Mouse (Mus musculus) spleen, adult 12 weeks (tissue): Measurements from ENCODE around the gene Serpind1.

Source experiments
- DNase-seq: peaks from one replicate; pipeline ENCODE4 v3.0.0; 2022; ENCODE audit warnings: low spot score

The Serpind1 gene

GRCm38 (mm10) chr16:17331116-17331515 is at the start of gene Serpind1:
Gene Serpind1 (plus strand): TSS chr16:17331371.
- DNase-seq, result no peak

- no peak for DNase-seq
Observed at GRCm38 (mm10) chr16:17283151-17283550, 48.0 kb upstream of the Serpind1 start.

GRCm38 (mm10) chr16:17287103-17287502 is 44.1 kb upstream of the Serpind1 start:
- DNase-seq, result no peak

- DNase-seq, result no peak
Observed at GRCm38 (mm10) chr16:17291016-17291415, 40.2 kb upstream of the Serpind1 start.

DNA sequence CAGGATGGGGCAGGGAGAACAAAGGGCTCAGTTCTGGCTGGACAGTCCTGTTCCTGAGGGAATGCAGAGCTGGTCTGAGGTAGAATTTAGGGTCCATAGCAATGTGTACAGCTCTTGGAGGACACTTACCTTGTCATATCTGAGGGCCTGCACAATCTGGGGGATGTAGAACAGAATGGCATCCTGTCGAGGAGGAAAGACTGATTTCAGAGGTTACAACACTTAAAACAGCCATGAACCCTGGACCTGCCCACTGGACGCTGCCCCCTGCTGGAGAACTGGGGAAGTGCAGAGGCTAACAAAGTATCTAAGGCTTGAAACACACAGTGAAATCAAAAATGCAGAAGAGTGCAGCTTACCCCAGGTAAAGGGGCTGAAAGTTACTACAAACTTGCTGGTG is 38.4 kb upstream of the Serpind1 start:
- DNase-seq, result peak; percentile 65

DNA sequence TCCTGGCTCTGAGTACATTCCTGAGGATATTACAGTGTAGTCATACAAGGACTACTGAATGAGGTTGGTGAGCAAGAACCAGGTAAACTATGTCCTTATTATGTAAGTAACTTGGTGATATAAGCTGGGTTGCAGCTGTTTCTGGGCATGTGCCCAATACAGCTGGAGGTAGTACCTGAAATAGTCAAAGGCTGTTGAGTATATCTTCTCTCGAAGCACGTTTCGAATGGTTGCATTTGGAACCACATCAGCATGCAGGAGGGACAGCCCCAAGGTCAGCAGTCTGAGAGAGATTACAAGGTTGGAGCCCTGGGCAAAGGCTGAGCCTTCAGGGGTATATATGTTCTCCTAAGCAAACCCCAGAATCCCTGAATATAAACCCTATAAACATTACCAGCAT is 30.4 kb upstream of the Serpind1 start:
- DNase-seq, result no peak

- no peak for DNase-seq
Observed at GRCm38 (mm10) chr16:17303521-17304245, 27.5 kb upstream of the Serpind1 start.

DNA sequence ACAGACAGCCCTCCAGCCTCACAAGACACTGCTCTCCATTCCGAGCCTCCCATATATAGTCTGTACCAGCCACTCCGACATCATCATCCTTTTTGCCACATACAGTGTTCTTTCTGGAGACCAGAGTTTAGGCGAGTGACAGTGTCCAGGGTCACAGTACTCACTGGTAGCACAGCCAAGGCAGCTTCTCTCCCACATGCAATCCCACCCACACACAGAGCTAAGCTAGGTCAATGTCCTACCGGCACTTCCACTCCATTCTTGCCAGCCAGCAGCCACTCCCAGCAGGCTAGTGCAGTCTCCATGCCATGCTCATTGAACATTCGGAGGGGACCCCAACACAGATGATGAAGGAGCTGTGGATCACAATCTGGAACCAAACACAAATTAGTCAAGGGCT is 23.7 kb upstream of the Serpind1 start:
- DNase-seq, result no peak

- DNase-seq, result no peak
Observed at GRCm38 (mm10) chr16:17309036-17309435, 22.1 kb upstream of the Serpind1 start.

- DNase-seq, result no peak
Observed at GRCm38 (mm10) chr16:17312531-17312930, 18.6 kb upstream of the Serpind1 start.

GRCm38 (mm10) chr16:17316554-17316953 is 14.6 kb upstream of the Serpind1 start:
- no peak for DNase-seq

- no peak for DNase-seq
Observed at GRCm38 (mm10) chr16:17321481-17321880, 9.7 kb upstream of the Serpind1 start.

DNA sequence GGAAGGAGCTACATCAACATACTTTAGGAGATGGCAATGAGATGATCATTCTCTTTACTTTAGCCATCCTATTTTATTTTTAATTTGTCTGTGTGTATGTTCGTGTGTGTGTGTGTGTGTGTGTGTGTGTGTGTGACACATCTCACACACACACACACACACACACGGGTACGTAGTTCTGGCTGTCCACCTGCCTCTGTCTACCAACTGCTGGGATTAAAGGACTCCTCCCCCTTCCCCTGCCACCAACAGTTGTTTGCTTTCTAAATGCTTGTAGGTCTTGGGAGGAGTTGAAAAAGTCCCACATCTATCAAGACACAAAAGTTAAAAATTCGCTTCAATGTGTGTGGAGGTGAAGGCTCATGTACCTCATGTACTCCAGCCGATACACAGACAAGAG is 6.4 kb upstream of the Serpind1 start:
- no peak for DNase-seq

GRCm38 (mm10) chr16:17326064-17326463 is 5.1 kb upstream of the Serpind1 start:
- DNase-seq, result no peak

GRCm38 (mm10) chr16:17329848-17330570 is 1.2 kb upstream of the Serpind1 start:
- no peak for DNase-seq

- DNase-seq, result no peak
Observed at GRCm38 (mm10) chr16:17331855-17332254, 684 bp downstream of the Serpind1 start.

- no peak for DNase-seq
Observed at GRCm38 (mm10) chr16:17334574-17334973, 3.4 kb downstream of the Serpind1 start.

GRCm38 (mm10) chr16:17336089-17336488 is 4.9 kb downstream of the Serpind1 start:
- no peak for DNase-seq

DNA sequence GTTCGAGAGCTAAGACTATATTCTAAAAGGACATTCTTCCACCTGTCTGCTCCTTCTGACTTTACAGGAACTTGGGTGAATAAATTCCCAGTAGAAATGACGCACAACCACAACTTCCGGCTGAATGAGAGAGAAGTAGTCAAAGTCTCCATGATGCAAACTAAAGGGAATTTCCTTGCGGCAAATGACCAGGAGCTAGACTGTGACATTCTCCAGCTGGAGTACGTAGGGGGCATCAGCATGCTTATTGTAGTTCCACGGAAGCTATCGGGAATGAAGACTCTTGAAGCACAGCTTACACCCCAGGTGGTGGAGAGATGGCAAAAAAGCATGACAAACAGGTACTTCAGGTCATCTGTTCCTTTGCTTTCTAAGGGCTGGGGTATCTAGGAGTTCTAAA is 8.5 kb downstream of the Serpind1 start:
- DNase-seq, result no peak

DNA sequence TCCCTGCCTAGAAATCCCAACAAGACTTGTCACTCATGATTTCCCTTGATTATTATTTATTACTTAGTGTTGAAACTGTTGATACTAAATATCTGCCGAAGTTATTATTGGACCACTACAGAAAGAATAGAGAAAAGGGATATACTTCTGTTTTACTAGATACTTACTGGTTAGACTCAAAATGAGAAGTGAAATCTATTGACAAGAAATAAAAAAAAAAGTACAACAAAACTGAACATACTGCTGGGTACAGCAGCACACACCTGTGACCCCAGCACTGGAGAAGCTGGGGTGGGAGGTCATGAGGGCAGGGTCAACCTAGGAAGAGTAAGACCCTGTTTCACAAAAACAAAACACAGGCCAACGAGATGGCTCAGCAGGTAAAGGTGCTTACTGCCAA is 9.5 kb downstream of the Serpind1 start:
- DNase-seq, result no peak

- DNase-seq, result no peak
Observed at GRCm38 (mm10) chr16:17341847-17342246, 10.7 kb downstream of the Serpind1 start.

DNA sequence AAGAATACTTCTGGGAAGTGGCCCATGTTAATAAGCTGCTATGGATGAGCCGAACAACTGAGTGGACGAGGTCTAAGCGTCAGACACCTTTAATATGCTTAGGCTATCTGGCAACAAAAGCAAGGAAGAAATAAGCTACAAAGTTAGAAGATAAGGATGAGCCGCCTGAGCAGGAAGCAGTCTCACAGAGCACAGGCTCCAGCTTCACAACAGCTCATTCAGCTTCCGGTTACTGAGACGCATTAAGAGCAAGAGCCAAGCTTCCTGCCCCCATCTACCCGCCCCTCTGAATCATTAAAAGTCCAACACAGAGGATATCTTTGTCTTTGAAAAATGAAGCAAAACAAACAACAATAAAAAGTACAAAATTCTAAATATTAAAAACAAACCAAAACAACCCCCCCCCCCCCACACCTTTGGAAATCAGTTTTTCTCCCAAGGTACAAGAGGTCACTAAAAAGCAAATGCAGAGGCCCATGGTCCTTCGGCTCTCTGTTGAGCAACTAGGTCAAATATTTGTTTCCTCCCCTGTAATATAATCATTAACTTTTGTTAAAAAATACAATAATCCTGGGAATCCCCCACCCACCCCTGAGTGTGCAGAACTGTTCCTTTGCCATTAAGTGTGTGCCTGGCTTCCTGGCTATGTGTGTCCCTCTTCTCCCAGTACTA is 14.1 kb downstream of the Serpind1 start:
- no peak for DNase-seq

- DNase-seq, result no peak
Observed at GRCm38 (mm10) chr16:17345813-17346155, 14.6 kb downstream of the Serpind1 start.
